Mouse (Mus musculus) liver, embryonic 14.5 days (tissue): ENCODE data around the gene Gm2115. TPM values are rescaled to one million over a fixed set of nuclear protein-coding genes. Genes with fewer than 3 reads are reported as not detected.
A peak's percentile ranks its signal among the peaks of the same experiment; 100 is the strongest.

Experiments used
- ATAC-seq: fragments of 200-750 bp; cut with Nextera tagmentation; 2 replicates; pipeline ENCODE4 v1.8.0; 2017; ENCODE audit warnings: moderate number of reproducible peaks, mild to moderate bottlenecking, moderate library complexity; ENCODE audit not compliant: insufficient read depth
- DNase-seq, 3 experiments: peaks; one replicate each; pipeline ENCODE4 v3.0.0-alpha.2; 2012 to 2013; ENCODE audit warnings: low read depth in 3 of 3, low spot score in 3 of 3
- H3K27ac ChIP-seq: fragments of 300-500 bp; sonication (generic); 2 replicates; pipeline ENCODE4 v1.5.1; 2014; ENCODE audit warnings: moderate library complexity, mild to moderate bottlenecking, control low read depth, inconsistent platforms
- H3K27me3 ChIP-seq: fragments of 300-500 bp; sonication (generic); 2 replicates; pipeline ENCODE4 v1.6.1; 2014; ENCODE audit warnings: mild to moderate bottlenecking, low read length, moderate library complexity; ENCODE audit not compliant: control insufficient read depth, insufficient read depth
- H3K36me3 ChIP-seq: fragments of 300-500 bp; sonication (generic); replicated peaks from 2 replicates; pipeline ENCODE4 v1.6.1; 2014; ENCODE audit warnings: low read depth; ENCODE audit not compliant: control insufficient read depth, insufficient read depth
- H3K4me1 ChIP-seq, 2 experiments: fragments of 200-500 bp in 1 of 2; fragments of 300-500 bp in 1 of 2; sonication (generic) in 1 of 2; replicated peaks; 2 replicates each; pipeline ENCODE4 v1.6.1; 2012 to 2014; ENCODE audit warnings: antibody characterized with exemption in 1 of 2, inconsistent platforms in 1 of 2, low read length in 1 of 2; ENCODE audit not compliant: control insufficient read depth in 2 of 2, insufficient read depth in 2 of 2
- H3K4me2 ChIP-seq: fragments of 300-500 bp; sonication (generic); 2 replicates; pipeline ENCODE4 v1.6.1; 2014; ENCODE audit warnings: low read depth, mild to moderate bottlenecking, control low read depth, moderate library complexity
- H3K4me3 ChIP-seq, 2 experiments: fragments of 200-500 bp in 1 of 2; fragments of 300-500 bp in 1 of 2; sonication (generic) in 1 of 2; 2 replicates each; pipeline ENCODE4 v1.5.1; 2012 to 2014; ENCODE audit warnings: low read depth in 2 of 2, low read length in 2 of 2, mild to moderate bottlenecking in 2 of 2, control low read depth in 1 of 2, inconsistent platforms in 1 of 2, moderate library complexity in 1 of 2; ENCODE audit not compliant: insufficient read depth in 1 of 2
- H3K9ac ChIP-seq: fragments of 300-500 bp; sonication (generic); replicated peaks from 2 replicates; pipeline ENCODE4 v1.6.1; 2014; ENCODE audit warnings: mild to moderate bottlenecking, control low read depth, moderate library complexity
- H3K9me3 ChIP-seq: fragments of 300-500 bp; sonication (generic); 2 replicates; pipeline ENCODE4 v1.6.1; 2016; ENCODE audit warnings: low read length, mixed read lengths; ENCODE audit not compliant: control insufficient read depth
- CTCF ChIP-seq: IDR thresholded peaks from 2 replicates; pipeline ENCODE4 v1.5.1; 2016; ENCODE audit warnings: antibody characterized with exemption, low read depth, control low read depth
- EP300 ChIP-seq: IDR thresholded peaks from 2 replicates; pipeline ENCODE4 v1.6.1; 2016; ENCODE audit warnings: antibody characterized with exemption, low read depth
- WGBS: fragments of 180-500 bp; shearing (Covaris S2); extraction: QIAGEN DNeasy Blood & Tissue Kit; methylation state at CpG from one replicate; pipeline ENCODE4 v1.1.7; 2014; ENCODE audit not compliant: insufficient replicate concordance; 5-methylcytosine and 5-hydroxymethylcytosine counted together
- polyA plus RNA-seq, 2 experiments: library from polyadenylated mRNA; depleted of rRNA in 1 of 2; stranded (reverse) in 1 of 2; unstranded in 1 of 2; fragments of >200 nt; fragmentation: Nextera tagmentation in 1 of 2; extraction: Ambion mirVana in 1 of 2; gene quantifications; 2 replicates each; pipeline versions ENCODE4 v1.2.1 to v1.2.3; 2012 to 2014

Gene Gm2115
- polyA plus RNA-seq, 2 experiments: not detected

DNA sequence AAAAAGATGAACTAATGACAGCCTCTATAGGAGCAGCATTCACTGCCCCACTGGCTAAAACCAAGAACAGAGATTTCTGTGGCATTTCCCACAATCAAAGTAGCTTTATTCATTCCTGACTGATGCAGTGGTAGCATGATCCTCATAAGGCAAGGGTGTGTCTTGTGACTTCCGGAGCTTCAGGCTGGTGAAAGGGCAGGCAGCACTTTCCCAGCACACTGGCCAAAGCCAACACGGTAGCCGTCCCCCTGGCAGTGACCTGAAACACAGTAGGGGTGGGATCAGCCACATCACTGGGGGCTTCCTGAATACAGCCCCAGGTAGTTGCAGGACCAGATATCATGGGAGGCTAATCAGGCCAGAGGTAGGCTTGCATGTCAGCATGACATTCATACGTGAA, 56.3 kb downstream of the Gm2115 start:
- H3K4me2 ChIP-seq: no peak overlapping the region
- TF ChIP-seq EP300: no peak
- TF ChIP-seq CTCF: no peak
- no peak overlapping the region for H3K27ac ChIP-seq
- ATAC-seq (no peak), DNase-seq (no peak)
- H3K4me3 ChIP-seq: no peak overlapping the region
- no peaks in the 10 kb centered on the region for H3K27me3 ChIP-seq
- no peak overlapping the region for H3K9ac ChIP-seq
- H3K4me1 ChIP-seq: peaks cover 26 to 32% of the 10 kb centered on the region in 2 experiments
- no peaks in the 10 kb centered on the region for H3K36me3 ChIP-seq
- no peaks in the 10 kb centered on the region for H3K9me3 ChIP-seq
- WGBS: 86% methylated on average over 4 of the region's 4 CpGs

DNA sequence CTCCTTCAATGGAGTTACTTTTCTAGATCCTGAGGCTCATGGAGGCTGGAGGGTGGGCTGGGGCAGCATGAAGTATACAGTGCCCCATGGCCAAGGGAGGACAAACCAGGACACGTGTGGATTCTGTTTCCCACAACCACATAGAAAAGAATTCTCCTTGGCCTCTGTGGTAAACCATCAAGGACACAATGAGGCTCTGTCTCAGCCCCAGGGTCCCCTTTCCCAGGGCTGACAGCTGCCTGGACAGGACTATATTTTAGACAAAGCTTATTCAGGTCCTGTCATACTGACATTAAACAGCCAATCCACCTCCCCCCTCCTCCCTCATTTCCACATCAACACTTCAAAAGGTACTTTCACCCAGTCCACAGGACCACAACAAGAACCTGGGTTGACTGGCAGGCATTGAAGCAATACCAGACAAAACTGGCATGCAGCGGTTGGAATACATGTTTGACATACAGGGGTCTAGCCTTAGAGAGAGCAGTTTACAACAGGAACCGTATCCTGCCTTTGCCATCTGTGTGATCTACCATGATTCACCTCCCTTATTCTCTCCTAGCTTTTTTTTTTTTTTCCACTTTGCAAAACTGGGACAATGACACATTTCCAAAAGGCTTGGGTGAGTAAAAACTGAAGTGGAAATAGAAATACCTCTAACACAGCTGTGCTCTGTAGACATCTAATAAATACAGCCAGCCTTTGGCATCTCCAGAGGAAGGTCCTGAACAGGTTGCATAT, 57.8 kb downstream of the Gm2115 start:
- 75% methylated on average over 3 of the region's 3 CpGs for WGBS
- Histone ChIP-seq H3K9ac (no peak overlapping the region), H3K27me3 (no peaks in the 10 kb centered on the region), H3K4me3 (no peak overlapping the region), H3K36me3 (no peaks in the 10 kb centered on the region), H3K27ac (peak overlapping the region; percentile 81), H3K9me3 (no peaks in the 10 kb centered on the region), H3K4me2 (peak overlapping the region; percentile 69), H3K4me1 (peaks cover 26 to 36% of the 10 kb centered on the region in 2 experiments)
- DNase-seq (no peak), ATAC-seq (no peak)
- TF ChIP-seq EP300 (no peak), CTCF (no peak)

DNA sequence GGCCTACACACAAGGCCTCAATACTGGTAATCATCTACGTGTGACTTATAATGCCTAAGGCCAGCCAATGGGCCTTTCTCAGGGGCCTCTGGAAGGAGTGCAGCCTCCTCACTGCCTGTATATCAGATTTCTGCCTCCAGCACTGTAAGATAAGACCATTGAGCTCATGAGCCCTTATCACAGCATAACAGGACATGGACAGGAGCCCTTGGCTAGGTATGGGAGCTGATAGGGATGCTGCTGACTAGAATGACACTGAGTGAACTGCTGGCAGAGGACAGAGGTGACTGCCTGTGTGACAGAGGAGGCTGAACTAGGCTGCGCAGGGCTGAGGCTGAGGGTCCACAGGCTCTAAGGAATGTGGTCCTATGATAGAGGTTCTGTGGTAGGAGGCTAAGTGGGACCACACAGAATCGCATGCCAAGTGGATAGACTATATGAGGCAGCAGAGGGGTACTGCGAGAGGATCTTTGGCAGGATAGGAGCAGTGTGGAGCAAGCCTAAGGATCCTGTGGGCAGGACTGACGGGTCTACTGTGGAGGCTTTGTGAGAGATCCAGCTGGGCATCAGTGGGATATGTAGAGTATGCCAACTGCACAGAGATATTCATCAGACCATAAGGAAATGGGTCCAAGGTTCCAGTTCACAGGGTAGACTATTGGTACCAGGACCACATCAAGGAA, 58.5 kb downstream of the Gm2115 start:
- DNase-seq (peak; percentile 80 to 85 (median 80)), ATAC-seq (peak; percentile 99)
- Histone ChIP-seq H3K27me3 (no peaks in the 10 kb centered on the region), H3K27ac (peak overlapping the region; percentile 81), H3K4me1 (peaks cover 26 to 36% of the 10 kb centered on the region in 2 experiments), H3K9me3 (no peaks in the 10 kb centered on the region), H3K36me3 (no peaks in the 10 kb centered on the region), H3K4me2 (peak overlapping the region; percentile 69), H3K4me3 (peak overlapping the region; percentile 17 to 24; a peak in 1 of 4 replicates), H3K9ac (peak overlapping the region; percentile 51)
- no peak for TF ChIP-seq CTCF
- TF ChIP-seq EP300: peak; percentile 98
- 44% methylated on average over 5 of the region's 5 CpGs for WGBS

DNA sequence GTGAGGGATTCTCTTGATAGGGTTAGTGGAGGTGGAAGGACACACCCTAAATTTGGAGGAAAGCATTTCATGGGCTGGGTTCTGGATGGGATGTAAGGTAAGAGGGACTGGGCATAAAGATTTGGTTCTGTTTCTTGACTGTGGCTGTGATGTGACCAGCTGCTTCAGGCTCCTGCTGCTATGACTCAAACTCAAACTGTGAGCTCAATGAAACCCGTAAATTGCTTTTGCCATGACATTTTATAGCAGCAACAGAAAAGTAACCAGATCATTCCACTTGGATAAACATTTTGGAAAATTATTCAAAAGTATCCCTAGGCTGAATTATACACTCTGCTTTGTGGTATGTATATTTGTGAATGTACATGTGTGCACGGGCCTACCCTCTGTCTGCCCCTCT, 61.9 kb downstream of the Gm2115 start:
- DNase-seq (no peak), ATAC-seq (no peak)
- no peak overlapping the region for H3K4me2 ChIP-seq
- TF ChIP-seq EP300 (no peak), CTCF (no peak)
- H3K36me3 ChIP-seq: no peaks in the 10 kb centered on the region
- H3K4me3 ChIP-seq: no peak overlapping the region
- peaks cover 26 to 38% of the 10 kb centered on the region in 2 experiments for H3K4me1 ChIP-seq
- no peaks in the 10 kb centered on the region for H3K9me3 ChIP-seq
- H3K9ac ChIP-seq: no peak overlapping the region
- 86% methylated on average over 2 of the region's 2 CpGs for WGBS
- no peak overlapping the region for H3K27ac ChIP-seq
- no peaks in the 10 kb centered on the region for H3K27me3 ChIP-seq

DNA sequence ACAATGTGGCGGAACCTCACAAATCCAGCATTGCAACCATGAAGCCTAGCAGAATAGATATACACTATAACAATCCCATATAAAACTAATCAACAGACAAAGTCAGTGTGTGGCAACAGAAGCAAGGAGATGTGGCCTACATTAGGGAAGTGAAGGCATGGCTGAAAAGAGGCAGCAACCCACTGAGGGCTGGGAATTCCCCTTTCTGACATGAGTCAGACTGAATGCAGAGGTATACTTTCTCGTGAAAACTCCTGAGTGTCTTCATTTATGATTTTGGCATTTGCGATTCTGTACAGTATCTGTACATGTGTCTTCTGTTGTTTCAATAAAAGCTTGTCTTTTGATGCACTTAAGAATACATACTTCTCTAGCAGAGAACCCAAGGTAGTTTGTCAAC, 62.6 kb downstream of the Gm2115 start:
- H3K4me3 ChIP-seq: no peak overlapping the region
- H3K9ac ChIP-seq: no peak overlapping the region
- H3K4me2 ChIP-seq: no peak overlapping the region
- H3K27me3 ChIP-seq: no peaks in the 10 kb centered on the region
- ATAC-seq: no peak
- 64% methylated on average over 3 of the region's 3 CpGs for WGBS
- H3K36me3 ChIP-seq: no peaks in the 10 kb centered on the region
- no peaks in the 10 kb centered on the region for H3K9me3 ChIP-seq
- DNase-seq: no peak
- H3K27ac ChIP-seq: no peak overlapping the region
- peaks cover 23 to 31% of the 10 kb centered on the region in 2 experiments for H3K4me1 ChIP-seq
- TF ChIP-seq CTCF (no peak), EP300 (no peak)
